Mouse (Mus musculus): Measurements from ENCODE around the gene Cd52. TPM values are rescaled to one million over a fixed set of nuclear protein-coding genes. Genes with fewer than 3 reads are reported as not detected.

Gene Cd52
- polyA plus RNA-seq, 1 experiment from 2014 or later = 7.7 TPM

- H3K4me1 ChIP-seq = peaks cover 6% of the 10 kb centered on the region
- no peak overlapping the region for H3K27ac ChIP-seq (replicated peaks)
- no peaks in the 10 kb centered on the region for H3K36me3 ChIP-seq
- H3K4me2 ChIP-seq = peak overlapping the region; percentile 80
- 0 out of 2 replicates have a peak, but pooled peaks have one; percentile 28 for ATAC-seq (ENCODE audit: extremely low read depth, insufficient number of reproducible peaks, low FRiP score, low TSS enrichment)
- H3K9me3 ChIP-seq = no peaks in the 10 kb centered on the region
- no peaks in the 10 kb centered on the region for H3K27me3 ChIP-seq (replicated peaks)
- H3K4me3 ChIP-seq = peak overlapping the region; percentile 84
- peak overlapping the region; percentile 82 for H3K9ac ChIP-seq
- 3% methylated on average over 21 of the region's 21 CpGs for WGBS
Observed at GRCm38 (mm10) chr4:134102742-134103119, 7.8 kb upstream of the Cd52 start.

- 15% methylated on average over 34 of the region's 34 CpGs for WGBS
- Histone ChIP-seq H3K9ac (peak within 1 kb of the TSS; percentile 82), H3K4me3 (peak within 1 kb of the TSS; percentile 84), H3K27ac (replicated peaks) (no peak within 1 kb of the TSS), H3K27me3 (replicated peaks) (no peaks in the 10 kb centered on the region), H3K4me2 (peak within 1 kb of the TSS; percentile 80), H3K4me1 (peaks cover 6% of the 10 kb centered on the region), H3K36me3 (no peaks in the 10 kb centered on the region), H3K9me3 (no peaks in the 10 kb centered on the region)
- ATAC-seq (ENCODE audit: extremely low read depth, insufficient number of reproducible peaks, low FRiP score, low TSS enrichment) = peak; percentile 51; the same call in 1 of the 2 replicates
Observed at GRCm38 (mm10) chr4:134101979-134102741, 7.3 kb upstream of the Cd52 start, which contains the start of gene Ubxn11. Gene Ubxn11 (plus strand): TSS chr4:134102570.

- 65% methylated on average over 4 of the region's 4 CpGs for WGBS
- no peak overlapping the region for H3K27ac ChIP-seq (replicated peaks)
- peaks cover 6% of the 10 kb centered on the region for H3K4me1 ChIP-seq
Observed at GRCm38 (mm10) chr4:134100245-134100644, 5.4 kb upstream of the Cd52 start.

GRCm38 (mm10) chr4:134098628-134099027 is 3.7 kb upstream of the Cd52 start:
- ATAC-seq (ENCODE audit: extremely low read depth, insufficient number of reproducible peaks, low FRiP score, low TSS enrichment) = no peak
- Histone ChIP-seq H3K27me3 (replicated peaks) (no peaks in the 10 kb centered on the region), H3K4me2 (no peak overlapping the region), H3K27ac (replicated peaks) (no peak overlapping the region), H3K4me3 (no peak overlapping the region), H3K9me3 (no peaks in the 10 kb centered on the region), H3K36me3 (no peaks in the 10 kb centered on the region), H3K4me1 (peaks cover 6% of the 10 kb centered on the region), H3K9ac (no peak overlapping the region)
- WGBS = 35% methylated on average over 8 of the region's 8 CpGs

More at GRCm38 (mm10) chr4:134100245-134100644, 5.4 kb upstream of the Cd52 start:
- H3K27me3 ChIP-seq (replicated peaks) = no peaks in the 10 kb centered on the region
- no peaks in the 10 kb centered on the region for H3K9me3 ChIP-seq
- H3K9ac ChIP-seq = no peak overlapping the region
- H3K4me3 ChIP-seq = no peak overlapping the region
- no peak overlapping the region for H3K4me2 ChIP-seq
- no peak for ATAC-seq (ENCODE audit: extremely low read depth, insufficient number of reproducible peaks, low FRiP score, low TSS enrichment)
- H3K36me3 ChIP-seq = no peaks in the 10 kb centered on the region

GRCm38 (mm10) chr4:134097015-134097608 is 2.2 kb upstream of the Cd52 start:
- H3K27ac ChIP-seq (replicated peaks) = no peak overlapping the region
- no peaks in the 10 kb centered on the region for H3K27me3 ChIP-seq (replicated peaks)
- H3K36me3 ChIP-seq = no peaks in the 10 kb centered on the region
- H3K4me2 ChIP-seq = no peak overlapping the region
- H3K4me1 ChIP-seq = no peaks in the 10 kb centered on the region; the same call in 1 of the 2 replicates
- no peaks in the 10 kb centered on the region for H3K9me3 ChIP-seq
- 62% methylated on average over 5 of the region's 5 CpGs for WGBS
- no peak overlapping the region for H3K9ac ChIP-seq
- H3K4me3 ChIP-seq = no peak overlapping the region
- ATAC-seq (ENCODE audit: extremely low read depth, insufficient number of reproducible peaks, low FRiP score, low TSS enrichment) = no peak

- Histone ChIP-seq H3K9ac (no peak overlapping the region), H3K27ac (replicated peaks) (no peak overlapping the region), H3K4me2 (no peak overlapping the region), H3K27me3 (replicated peaks) (no peaks in the 10 kb centered on the region), H3K4me1 (no peaks in the 10 kb centered on the region; the same call in 1 of the 2 replicates), H3K9me3 (no peaks in the 10 kb centered on the region), H3K4me3 (no peak overlapping the region), H3K36me3 (no peaks in the 10 kb centered on the region)
- ATAC-seq (ENCODE audit: extremely low read depth, insufficient number of reproducible peaks, low FRiP score, low TSS enrichment) = no peak
- 72% methylated on average over 3 of the region's 3 CpGs for WGBS
Observed at GRCm38 (mm10) chr4:134096120-134096519, 1.2 kb upstream of the Cd52 start.

GRCm38 (mm10) chr4:134094004-134094564 is 798 bp downstream of the Cd52 start:
- H3K27ac ChIP-seq (replicated peaks) = no peak overlapping the region
- H3K4me3 ChIP-seq = no peak overlapping the region
- H3K9ac ChIP-seq = no peak overlapping the region
- H3K36me3 ChIP-seq = no peaks in the 10 kb centered on the region
- ATAC-seq (ENCODE audit: extremely low read depth, insufficient number of reproducible peaks, low FRiP score, low TSS enrichment) = no peak
- no peaks in the 10 kb centered on the region for H3K27me3 ChIP-seq (replicated peaks)
- WGBS = 78% methylated on average over 7 of the region's 7 CpGs
- H3K4me2 ChIP-seq = no peak overlapping the region
- H3K4me1 ChIP-seq = no peaks in the 10 kb centered on the region; the same call in 1 of the 2 replicates
- H3K9me3 ChIP-seq = no peaks in the 10 kb centered on the region

GRCm38 (mm10) chr4:134092382-134093288 is 2.2 kb downstream of the Cd52 start:
- WGBS = 68% methylated on average over 6 of the region's 6 CpGs
- Histone ChIP-seq H3K27me3 (replicated peaks) (no peaks in the 10 kb centered on the region), H3K9me3 (no peaks in the 10 kb centered on the region), H3K27ac (replicated peaks) (no peak overlapping the region), H3K4me1 (no peaks in the 10 kb centered on the region), H3K36me3 (no peaks in the 10 kb centered on the region), H3K4me2 (no peak overlapping the region), H3K4me3 (no peak overlapping the region), H3K9ac (no peak overlapping the region)
- no peak for ATAC-seq (ENCODE audit: extremely low read depth, insufficient number of reproducible peaks, low FRiP score, low TSS enrichment)

GRCm38 (mm10) chr4:134091225-134091529 is 3.7 kb downstream of the Cd52 start:
- Histone ChIP-seq H3K9me3 (no peaks in the 10 kb centered on the region), H3K4me1 (no peaks in the 10 kb centered on the region), H3K4me3 (no peak overlapping the region), H3K4me2 (no peak overlapping the region), H3K27ac (replicated peaks) (no peak overlapping the region), H3K36me3 (no peaks in the 10 kb centered on the region), H3K27me3 (replicated peaks) (no peaks in the 10 kb centered on the region), H3K9ac (no peak overlapping the region)
- WGBS = 67% methylated on average over 6 of the region's 6 CpGs
- ATAC-seq (ENCODE audit: extremely low read depth, insufficient number of reproducible peaks, low FRiP score, low TSS enrichment) = no peak

- no peaks in the 10 kb centered on the region for H3K36me3 ChIP-seq
- 50% methylated on average over 16 of the region's 16 CpGs for WGBS
- no peak overlapping the region for H3K4me2 ChIP-seq
- ATAC-seq (ENCODE audit: extremely low read depth, insufficient number of reproducible peaks, low FRiP score, low TSS enrichment) = no peak
- no peaks in the 10 kb centered on the region for H3K9me3 ChIP-seq
- no peak overlapping the region for H3K27ac ChIP-seq (replicated peaks)
- H3K27me3 ChIP-seq (replicated peaks) = no peaks in the 10 kb centered on the region
- no peaks in the 10 kb centered on the region for H3K4me1 ChIP-seq
- H3K4me3 ChIP-seq = no peak overlapping the region
- H3K9ac ChIP-seq = no peak overlapping the region
Observed at GRCm38 (mm10) chr4:134090521-134091224, 4.2 kb downstream of the Cd52 start.
